Mouse (Mus musculus) ES-Bruce4 (cell line): ENCODE data around the gene Hipk1. TPM values are rescaled to one million over a fixed set of nuclear protein-coding genes. Genes with fewer than 3 reads are reported as not detected.

Experiments
- H3K27ac ChIP-seq: 2 replicates; pipeline ENCODE4 v1.5.1; 2012; ENCODE audit warnings: low read length, inconsistent platforms; ENCODE audit not compliant: insufficient read depth
- H3K27me3 ChIP-seq: 2 replicates; pipeline ENCODE4 v1.6.1; 2012; ENCODE audit warnings: mild to moderate bottlenecking, low read length, inconsistent platforms; ENCODE audit not compliant: control insufficient read depth, poor library complexity, insufficient read depth, severe bottlenecking
- H3K36me3 ChIP-seq: 2 replicates; pipeline ENCODE4 v1.6.1; 2012; ENCODE audit warnings: inconsistent platforms, mild to moderate bottlenecking, low read length, moderate library complexity; ENCODE audit not compliant: control insufficient read depth, poor library complexity, insufficient read depth, severe bottlenecking
- H3K4me1 ChIP-seq: one replicate; pipeline ENCODE4 v1.8.1; 2011; ENCODE audit warnings: low read length; ENCODE audit not compliant: control insufficient read depth, insufficient read depth
- H3K4me3 ChIP-seq: 2 replicates; pipeline ENCODE4 v1.5.1; 2011; ENCODE audit warnings: low read depth, mild to moderate bottlenecking, low read length
- H3K9ac ChIP-seq: 2 replicates; pipeline ENCODE4 v1.6.1; 2012; ENCODE audit warnings: low read depth, mild to moderate bottlenecking, inconsistent platforms; ENCODE audit not compliant: poor library complexity, severe bottlenecking
- H3K9me3 ChIP-seq: replicated peaks from 2 replicates; pipeline ENCODE4 v1.6.1; 2012; ENCODE audit warnings: mild to moderate bottlenecking, low read length, inconsistent platforms; ENCODE audit not compliant: control insufficient read depth, poor library complexity, insufficient read depth, severe bottlenecking
- CTCF ChIP-seq: IDR thresholded peaks from one replicate; pipeline ENCODE4 v1.8.1; 2011; ENCODE audit warnings: low read depth, low read length
- EP300 ChIP-seq: IDR thresholded peaks from 2 replicates; pipeline ENCODE4 v1.6.1; 2011; ENCODE audit warnings: low read depth, low read length; ENCODE audit not compliant: insufficient read depth
- POLR2A ChIP-seq: IDR thresholded peaks from one replicate; pipeline ENCODE4 v1.8.1; 2011; ENCODE audit warnings: low read length; ENCODE audit not compliant: insufficient read depth
- polyA plus RNA-seq: library from polyadenylated mRNA; stranded (reverse); fragments of >200 nt; gene quantifications from 2 replicates; pipeline ENCODE4 v1.2.4, GENCODE M21; 2011; ENCODE audit warnings: low read depth; ENCODE audit not compliant: missing spikeins, insufficient read depth, insufficient read length

Hipk1 gene
- polyA plus RNA-seq, 1 experiment = 52.3 TPM

DNA sequence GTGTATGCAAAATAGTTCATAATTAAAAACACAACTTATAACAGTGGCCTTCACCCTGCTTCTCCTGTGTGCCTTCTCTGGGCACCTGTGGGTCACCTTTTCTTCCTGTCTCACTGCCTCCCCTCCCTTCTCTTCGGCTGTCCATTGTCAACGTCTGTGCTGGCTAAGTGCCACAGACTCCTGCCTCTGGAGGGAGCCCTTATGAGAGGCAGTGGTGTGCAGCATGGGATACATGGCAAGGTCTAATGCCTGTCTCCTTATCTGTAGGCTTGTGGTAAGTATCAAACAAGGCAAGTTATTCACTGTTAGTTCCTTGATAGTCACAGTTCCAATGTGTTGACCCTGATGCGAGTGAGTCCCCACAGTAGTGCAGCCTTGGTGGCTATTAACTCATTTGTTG, 67.2 kb downstream of the Hipk1 start:
- Histone ChIP-seq H3K4me3 (no peak overlapping the region), H3K36me3 (no peaks in the 10 kb centered on the region), H3K9me3 (no peaks in the 10 kb centered on the region), H3K4me1 (no peaks in the 10 kb centered on the region), H3K27ac (no peak overlapping the region), H3K9ac (no peak overlapping the region), H3K27me3 (no peaks in the 10 kb centered on the region)
- TF ChIP-seq POLR2A = no peak
- TF ChIP-seq CTCF = peak; percentile 7

GRCm38 (mm10) chr3:103718728-103719127, 72.6 kb downstream of the Hipk1 start:
- Histone ChIP-seq H3K9me3 (no peaks in the 10 kb centered on the region), H3K4me1 (no peaks in the 10 kb centered on the region), H3K27me3 (no peaks in the 10 kb centered on the region), H3K36me3 (no peaks in the 10 kb centered on the region), H3K4me3 (no peak overlapping the region), H3K9ac (no peak overlapping the region), H3K27ac (no peak overlapping the region)
- no peak for TF ChIP-seq EP300

DNA sequence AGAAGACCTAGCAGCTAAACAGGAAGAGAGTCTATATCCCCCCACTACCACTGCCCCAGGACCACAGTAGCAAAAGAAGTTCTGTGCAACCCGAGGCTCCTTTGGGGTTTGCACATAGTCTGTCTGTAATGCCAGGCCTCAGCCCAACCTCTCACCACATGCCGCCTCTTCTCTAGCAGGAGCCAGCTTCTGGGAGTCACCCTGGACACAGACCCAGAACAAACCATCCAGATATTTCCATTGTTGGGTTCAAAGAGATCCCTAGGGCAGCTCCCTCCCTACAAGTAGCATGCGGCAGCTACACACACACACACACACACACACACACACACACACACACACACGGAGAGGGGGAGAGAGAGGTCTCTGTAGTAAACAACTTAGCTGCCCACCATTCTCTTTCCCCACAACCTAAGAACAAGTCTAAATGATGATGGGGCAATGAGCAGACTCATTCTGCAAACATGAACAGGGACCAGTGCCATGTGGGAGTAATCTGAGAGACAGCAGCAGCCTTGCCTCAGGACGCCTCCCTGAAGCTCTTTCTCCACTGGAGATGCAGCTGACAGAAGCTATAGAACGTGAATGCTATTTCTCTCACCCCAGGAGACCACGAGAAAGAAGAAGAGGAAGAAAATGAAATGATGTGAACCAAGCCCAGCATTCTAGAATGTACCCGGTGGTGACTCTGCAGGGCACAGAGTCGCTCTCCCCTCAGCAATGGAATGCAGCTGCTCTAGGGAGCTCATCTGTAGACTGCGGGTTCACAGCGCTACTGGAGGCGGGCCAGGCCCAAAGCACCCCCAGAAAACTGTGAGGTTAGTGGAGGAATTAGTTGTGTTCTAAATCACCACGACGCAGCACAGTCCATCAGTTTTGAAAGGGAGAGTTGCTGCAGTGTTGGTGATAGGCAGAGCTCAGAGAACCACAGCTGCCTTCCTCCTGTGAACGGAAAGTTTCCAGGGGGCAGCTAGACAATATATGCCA, 74.3 kb downstream of the Hipk1 start:
- no peaks in the 10 kb centered on the region for H3K9me3 ChIP-seq
- no peak overlapping the region for H3K27ac ChIP-seq
- H3K9ac ChIP-seq = no peak overlapping the region
- TF ChIP-seq EP300 = no peak
- TF ChIP-seq CTCF = no peak
- TF ChIP-seq POLR2A = no peak
- H3K36me3 ChIP-seq = no peaks in the 10 kb centered on the region
- no peaks in the 10 kb centered on the region for H3K4me1 ChIP-seq
- H3K27me3 ChIP-seq = no peaks in the 10 kb centered on the region
- H3K4me3 ChIP-seq = no peak overlapping the region

- Histone ChIP-seq H3K27me3 (no peaks in the 10 kb centered on the region), H3K36me3 (no peaks in the 10 kb centered on the region), H3K27ac (no peak overlapping the region), H3K4me1 (no peaks in the 10 kb centered on the region), H3K9ac (no peak overlapping the region), H3K4me3 (no peak overlapping the region), H3K9me3 (no peaks in the 10 kb centered on the region)
- no peak for TF ChIP-seq CTCF
- TF ChIP-seq POLR2A = no peak
- no peak for TF ChIP-seq EP300
These were observed 75.3 kb downstream of the Hipk1 start for GRCm38 (mm10) chr3:103715762-103716693.

DNA sequence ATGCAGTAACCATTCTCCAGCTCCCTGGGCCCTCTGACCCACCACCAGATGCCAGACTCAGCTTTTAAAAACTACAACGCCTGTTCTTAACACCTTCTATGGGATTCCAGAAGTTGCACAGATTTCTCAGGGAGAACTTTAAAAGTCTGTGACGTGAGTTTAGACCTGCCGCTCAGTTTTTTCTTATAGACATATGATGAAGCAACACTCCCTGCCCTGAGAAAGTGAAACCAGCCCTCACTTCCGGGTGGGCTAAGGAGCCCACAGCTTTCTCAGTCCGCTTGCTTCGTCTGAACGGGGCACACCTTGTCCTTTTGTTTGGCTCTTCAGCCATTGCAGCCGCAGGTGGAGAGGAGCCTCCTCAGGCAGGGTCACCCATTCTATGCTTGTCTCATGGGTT, 76.4 kb downstream of the Hipk1 start:
- H3K4me3 ChIP-seq = no peak overlapping the region
- no peaks in the 10 kb centered on the region for H3K36me3 ChIP-seq
- no peak overlapping the region for H3K27ac ChIP-seq
- no peaks in the 10 kb centered on the region for H3K27me3 ChIP-seq
- H3K4me1 ChIP-seq = no peaks in the 10 kb centered on the region
- H3K9ac ChIP-seq = no peak overlapping the region
- no peak for TF ChIP-seq CTCF
- no peak for TF ChIP-seq POLR2A
- no peaks in the 10 kb centered on the region for H3K9me3 ChIP-seq
